ENCODE assay signal across 19 mouse cellular contexts in the genomic region with DNA sequence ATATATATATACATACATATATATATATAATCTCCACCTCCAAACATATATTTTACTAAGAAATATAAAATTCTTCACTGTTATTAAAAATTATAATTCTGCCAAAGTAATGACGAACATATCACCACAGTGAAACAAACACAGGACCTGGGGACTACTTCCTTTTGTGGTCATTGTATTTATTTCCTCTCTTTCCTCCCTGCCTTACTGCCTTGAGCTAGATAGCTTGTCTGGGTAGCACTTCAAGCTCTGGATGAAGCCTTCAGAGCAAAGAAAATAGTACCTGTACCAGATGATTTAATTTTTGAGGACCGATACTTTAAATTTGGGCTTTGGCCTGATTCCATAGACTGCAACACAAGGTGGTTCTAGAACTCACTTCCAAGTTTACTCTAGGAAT.
A peak's percentile ranks its signal among the peaks of the same experiment; 100 is the strongest.
DNase-seq lines count a peak whose midpoint lies in the region; ATAC-seq and TF ChIP-seq lines count a peak whose summit lies in the region.
"Had no signal": no experiment of that assay in that cellular context is flagged by ENCODE, and none has a peak within 500 bp of the region (broad histone marks: within the 10 kb centered on the region; RNA-seq: fewer than 3 reads in every experiment).

No protein-coding gene starts in this region.

- no peak for TF ChIP-seq POLR2A in kidney, adult 2 months (IDR thresholded peaks at IDR 0.05; ENCODE audit: low read depth, low read length)

- TF ChIP-seq CTCF in kidney, adult 2 months (conservative IDR thresholded peaks at IDR 0.05; ENCODE audit: insufficient read depth, insufficient read length, low read depth, low read length) = no peak

- H3K27me3 ChIP-seq in kidney, adult 2 months (replicated peaks; ENCODE audit: control insufficient read depth, insufficient read depth, low read length) = no peaks in the 10 kb centered on the region
- H3K27me3 ChIP-seq: CH12.LX, Patski had no signal

- no peak overlapping the region for H3K4me3 ChIP-seq in kidney, adult 2 months (ENCODE audit: insufficient read depth, low read depth, low read length)

- no peak overlapping the region for H3K27ac ChIP-seq in kidney, adult 2 months (ENCODE audit: insufficient read depth, low read depth, low read length)

- 80% methylated on average over 2 of the region's 2 CpGs for WGBS in kidney, adult 2 months

- H3K4me1 ChIP-seq in kidney, adult 2 months (ENCODE audit: control insufficient read depth, insufficient read depth, low read length) = no peaks in the 10 kb centered on the region

- 0 out of 2 replicates have a peak, but pooled peaks have one; percentile 45 for ATAC-seq in common myeloid progenitor, adult 5-6 weeks (replicated peaks; ENCODE audit: low read depth, poor library complexity, severe bottlenecking)
- ATAC-seq in hematopoietic stem cell, adult 5-6 weeks (replicated peaks in 1 of 2; ENCODE audit: insufficient read depth in 1 of 2, low FRiP score in 2 of 2, low TSS enrichment in 1 of 2, low read depth in 1 of 2, poor library complexity in 2 of 2, severe bottlenecking in 2 of 2) = peak; percentile 75 to 76
- ATAC-seq: activated CD4-positive, CD25-positive, alpha-beta regulatory T cell, adult 4 months; CD4-positive, CD25-positive, alpha-beta regulatory T cell, adult 4 months; Patski had no signal

- DNase-seq in kidney, adult 2 months = no peak
- no peak for DNase-seq in spleen, postnatal 4 days (ENCODE audit: low spot score in 2 of 2)
- DNase-seq: adrenal gland, adult 2 months; adrenal gland, adult 8-10 months; adrenal gland, postnatal 10 days; adrenal gland, postnatal 14 days; adrenal gland, postnatal 25 days; adrenal gland, postnatal 36 days; B cell, adult 2 months; cerebellum, adult 11 months; cerebellum, adult 11-12 months; cerebellum, adult 18-20 months had no signal

- H3K36me3 ChIP-seq in kidney, adult 2 months (ENCODE audit: control insufficient read depth, insufficient read depth, low read length) = no peaks in the 10 kb centered on the region
- H3K36me3 ChIP-seq: G1E had no signal
